Mouse (Mus musculus) ES-CJ7 (cell line): Measurements from ENCODE around the gene Cript.
A peak's percentile ranks its signal among the peaks of the same experiment; 100 is the strongest.

ENCODE experiments used
- DNase-seq: peaks from one replicate; pipeline ENCODE4 v3.0.0; 2011; ENCODE audit warnings: low read depth, low spot score

The Cript gene

DNA sequence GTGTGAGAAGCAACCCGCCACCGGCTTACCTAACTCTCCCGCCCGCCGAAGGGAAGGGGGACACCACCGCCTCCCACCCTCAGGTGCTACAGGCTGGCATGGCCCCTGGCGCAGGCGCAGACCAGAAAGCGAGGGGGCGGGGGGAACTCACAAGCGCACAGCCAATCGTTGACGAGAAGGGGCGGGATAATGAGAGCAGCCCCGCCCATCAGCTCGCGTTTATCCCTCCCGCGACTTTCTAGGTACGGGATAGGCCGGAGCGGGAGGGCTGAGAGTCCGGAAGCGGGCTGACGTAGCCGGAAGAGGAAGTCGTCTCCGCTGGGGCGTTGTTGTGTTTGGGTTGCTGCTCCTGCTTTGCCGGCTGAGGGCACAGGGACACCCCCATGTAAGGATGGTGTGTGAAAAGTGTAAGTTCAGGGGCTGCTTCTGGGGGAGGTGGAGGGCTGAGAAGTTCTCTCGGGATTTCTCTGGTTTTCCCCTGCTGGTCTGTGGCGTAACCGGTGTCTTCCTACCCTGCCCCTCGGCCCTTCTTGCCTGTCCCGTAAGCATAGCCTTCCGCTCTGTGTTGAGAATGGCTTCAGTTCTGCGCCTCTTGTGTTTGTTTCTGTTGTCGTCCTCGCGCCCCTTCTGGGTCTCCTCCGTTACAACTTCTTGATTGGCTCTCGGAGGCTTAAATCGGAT, at the start of gene Cript, which contains the start of gene Pigf:
TSS of gene Cript (plus strand) at position 282 of the 681 bp plus-strand sequence.
TSS of gene Pigf (minus strand) at position 138 of the 681 bp plus-strand sequence.
- peak; percentile 97 for DNase-seq

DNA sequence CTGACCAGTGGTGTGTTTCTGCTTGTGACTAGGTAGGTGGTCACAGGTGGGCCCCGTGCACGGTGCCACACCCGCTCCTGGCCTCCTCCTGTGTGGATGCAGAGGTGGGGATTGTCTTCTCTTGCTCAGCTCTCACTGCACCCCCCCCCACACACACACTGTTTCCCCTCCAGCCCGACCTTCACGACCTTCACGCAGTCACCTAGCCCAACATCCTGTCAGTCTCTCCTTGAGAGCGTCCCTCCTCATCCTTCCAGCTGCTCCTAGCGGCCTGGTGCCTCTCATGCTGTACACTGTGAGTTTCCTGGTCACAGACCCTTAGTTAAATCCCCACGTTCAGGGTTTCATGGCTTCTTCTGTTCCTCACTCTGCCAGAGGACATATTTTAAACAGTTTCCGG, 49.0 kb upstream of the Cript start:
- DNase-seq = peak; percentile 36

DNA sequence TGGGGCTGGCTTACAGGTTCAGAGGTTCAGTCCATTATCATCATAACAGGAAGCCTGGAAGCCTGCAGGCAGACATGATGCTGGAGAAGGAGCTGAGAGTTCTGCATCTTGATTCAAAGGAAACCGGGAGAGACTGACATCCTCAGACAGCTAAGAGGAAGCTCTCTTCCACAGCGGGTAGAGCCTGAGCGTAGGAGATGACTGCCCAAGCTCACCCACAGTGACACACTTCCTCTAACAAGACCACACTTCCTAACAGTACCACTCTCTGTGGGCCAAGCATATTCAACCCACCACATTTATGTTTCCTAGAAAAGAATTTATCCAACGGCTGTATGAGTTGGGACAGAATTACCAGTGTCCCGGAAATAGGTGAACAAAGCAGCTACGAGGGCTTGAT, 46.9 kb upstream of the Cript start:
- no peak for DNase-seq

DNA sequence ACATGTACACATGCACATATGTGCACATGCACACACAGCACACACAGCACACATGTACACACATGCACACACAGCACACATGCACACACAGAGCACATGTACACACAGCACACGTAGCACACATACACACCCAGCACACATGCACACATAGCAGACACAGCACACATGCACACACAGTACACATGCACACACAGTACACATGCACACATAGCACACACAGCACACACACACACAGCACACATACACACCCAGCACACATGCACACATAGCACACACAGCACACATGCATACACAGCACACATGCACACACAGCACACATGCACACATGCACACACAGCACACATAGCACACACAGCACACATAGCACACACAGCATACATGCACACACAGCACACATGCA, 44.1 kb upstream of the Cript start:
- no peak for DNase-seq

DNA sequence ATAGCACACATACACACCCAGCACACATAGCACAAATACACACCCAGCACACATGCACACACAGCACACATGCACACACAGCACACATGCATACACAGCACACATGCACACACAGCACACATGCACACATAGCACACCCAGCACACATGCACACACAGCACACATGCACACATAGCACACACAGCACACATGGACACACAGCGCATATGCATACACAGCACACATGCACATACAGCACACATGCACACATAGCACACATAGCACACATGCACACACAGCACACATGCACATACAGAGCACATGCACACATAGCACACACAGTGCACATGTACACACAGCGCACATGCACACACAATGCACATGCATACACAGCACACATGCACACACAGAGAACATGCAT, 43.6 kb upstream of the Cript start:
- no peak for DNase-seq

DNA sequence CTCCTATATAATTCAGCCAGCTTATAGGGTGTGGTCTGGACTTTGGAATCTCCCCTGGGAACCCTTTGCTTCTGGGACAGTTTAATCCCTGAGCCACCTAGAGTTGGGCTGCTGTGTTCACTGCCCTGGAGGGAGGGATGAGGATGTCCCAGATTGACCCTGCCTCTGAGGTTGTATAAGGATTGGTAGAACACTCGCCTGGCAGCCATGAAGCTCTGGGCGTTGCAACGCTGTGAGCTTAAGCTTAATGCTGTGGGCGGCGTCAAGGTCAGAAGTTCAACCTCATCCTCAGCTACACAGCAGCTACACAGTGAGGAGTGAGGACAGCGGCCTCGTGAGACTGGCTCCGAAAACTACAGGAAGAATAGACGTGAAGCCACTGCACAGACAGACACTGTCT, 42.9 kb upstream of the Cript start:
- DNase-seq = peak; percentile 85

DNA sequence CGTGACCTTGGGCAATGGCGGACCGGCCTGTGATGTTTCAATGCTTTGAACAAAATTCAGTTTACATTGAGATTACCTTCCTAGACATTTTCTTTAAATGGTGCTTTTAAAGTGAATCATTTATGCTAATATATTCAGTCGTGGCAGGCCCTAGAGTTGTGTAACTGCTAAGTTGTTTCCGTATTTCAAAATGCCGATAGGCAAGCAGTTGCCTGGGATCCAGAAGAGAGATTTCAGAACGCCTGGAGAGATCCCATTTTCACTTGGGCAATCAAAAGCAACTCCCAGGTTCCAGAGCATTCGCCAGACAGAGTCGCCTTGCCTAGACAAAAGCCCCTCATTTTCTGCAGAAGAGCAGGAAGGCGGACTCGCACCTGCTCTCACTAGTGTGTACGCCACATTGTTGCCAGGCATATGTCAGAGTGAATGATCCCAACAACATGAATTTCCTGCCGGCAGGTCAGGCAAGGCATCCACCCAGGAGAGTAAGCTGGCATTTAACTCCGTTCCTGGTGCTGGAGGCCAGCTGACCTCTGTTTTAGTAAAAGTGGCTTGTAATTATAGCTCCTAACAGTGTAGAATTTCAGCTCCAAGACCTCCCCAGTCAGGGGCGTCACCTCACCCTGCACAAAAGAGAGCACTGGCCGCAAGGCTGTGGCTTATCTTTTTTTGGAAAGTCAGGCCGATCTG, 38.8 kb upstream of the Cript start:
- no peak for DNase-seq

DNA sequence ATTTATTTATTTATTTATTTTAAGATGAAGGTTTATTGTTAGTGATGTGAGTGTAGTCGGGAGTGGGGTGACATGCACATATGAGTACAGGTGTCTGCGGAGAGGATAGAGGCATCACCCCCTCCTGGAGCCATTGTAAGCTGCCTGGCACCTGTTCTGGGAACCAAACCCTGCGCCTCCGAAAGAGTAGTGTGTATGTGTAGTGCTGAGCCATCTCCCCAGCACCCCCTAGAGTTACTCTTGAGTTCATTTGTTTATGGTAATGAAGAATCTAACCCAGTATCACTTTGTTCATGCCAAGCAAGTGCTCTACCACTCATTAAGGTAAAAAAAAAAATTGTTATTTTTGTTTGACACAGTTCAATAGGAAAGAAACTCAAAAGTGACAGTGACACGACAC, 37.2 kb upstream of the Cript start:
- no peak for DNase-seq

DNA sequence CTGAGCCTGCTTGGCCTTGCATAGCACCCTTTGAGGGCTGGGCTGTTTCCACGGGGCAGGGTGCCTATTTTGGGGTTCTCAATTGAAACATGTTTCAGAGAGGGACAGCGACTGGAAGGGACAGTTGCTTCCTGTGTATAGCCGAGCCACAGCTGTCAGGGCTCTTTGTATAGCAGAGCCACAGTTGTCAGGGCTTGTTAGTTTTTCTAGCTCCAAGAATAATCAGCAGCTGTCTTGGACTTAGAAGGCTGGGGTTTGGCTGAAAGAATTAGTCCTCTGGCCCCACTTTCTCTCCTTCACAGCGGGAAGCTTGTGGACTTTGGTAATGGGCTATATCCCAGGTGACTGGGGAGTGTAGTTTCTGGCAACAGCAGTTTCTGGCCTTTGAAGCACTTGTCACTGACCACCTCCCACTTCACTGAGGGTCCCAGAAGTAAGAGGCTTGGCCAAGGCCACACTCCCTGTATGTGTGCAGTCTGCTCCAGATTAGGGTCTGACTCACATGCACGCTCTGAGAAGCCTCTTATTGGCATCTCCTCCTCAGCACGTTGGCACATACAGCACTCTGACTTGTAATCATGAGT, 36.7 kb upstream of the Cript start:
- no peak for DNase-seq

DNA sequence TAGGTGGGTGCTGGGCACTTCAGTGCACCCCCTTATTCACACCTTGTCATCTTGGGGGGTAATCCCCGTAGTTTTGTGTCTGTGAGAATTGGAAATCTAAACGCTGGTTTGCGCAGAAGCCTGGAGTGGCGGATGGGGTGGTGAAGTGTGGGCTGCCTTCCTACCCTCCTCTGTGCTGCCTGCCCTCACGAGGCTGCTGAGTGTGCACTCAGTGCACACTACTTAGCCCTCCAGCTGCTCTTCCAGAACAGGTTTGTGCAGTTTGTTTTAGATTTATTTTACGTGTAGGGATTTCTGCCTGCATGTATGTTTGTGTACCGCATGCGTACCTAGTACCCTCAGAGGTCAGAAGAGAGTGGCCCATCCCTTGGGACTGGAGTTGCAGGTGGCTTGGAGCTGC, 34.0 kb upstream of the Cript start:
- no peak for DNase-seq

DNA sequence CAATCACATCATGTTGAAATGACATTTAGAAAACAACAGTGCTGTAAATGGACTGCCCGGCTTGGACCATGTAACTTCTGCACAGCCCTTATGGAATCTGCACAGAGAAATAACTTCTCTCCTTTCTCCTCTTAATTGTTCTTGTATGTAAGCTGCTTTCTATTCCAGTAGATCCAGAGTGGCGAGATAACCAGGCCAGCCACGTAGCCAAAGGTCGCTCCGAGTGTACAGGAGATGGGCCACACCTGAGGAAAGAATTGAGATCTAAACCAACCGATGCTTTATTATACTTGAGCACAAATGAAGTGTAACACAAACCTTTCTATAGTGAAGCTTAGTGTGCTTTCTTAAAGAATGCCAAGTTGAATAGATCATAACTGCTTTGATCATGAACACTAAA, 28.0 kb upstream of the Cript start:
- DNase-seq = no peak

DNA sequence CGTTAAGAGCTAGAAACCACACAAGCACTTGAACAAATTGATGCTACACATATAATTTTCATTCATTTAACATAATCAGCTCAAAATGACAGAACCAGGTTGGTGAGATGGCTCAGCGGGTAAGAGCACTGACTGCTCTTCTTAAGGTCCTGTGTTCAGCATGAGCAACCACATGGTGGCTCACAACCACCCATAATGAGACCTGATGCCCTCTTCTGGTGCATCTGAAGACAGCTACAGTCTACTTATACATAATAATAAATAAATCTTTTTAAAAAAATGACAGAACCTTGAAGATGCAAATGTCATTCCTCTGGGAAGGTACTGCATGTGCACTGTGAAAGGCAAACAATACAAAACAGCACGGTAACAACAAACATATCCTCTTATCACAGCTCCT, 16.4 kb upstream of the Cript start:
- no peak for DNase-seq

DNA sequence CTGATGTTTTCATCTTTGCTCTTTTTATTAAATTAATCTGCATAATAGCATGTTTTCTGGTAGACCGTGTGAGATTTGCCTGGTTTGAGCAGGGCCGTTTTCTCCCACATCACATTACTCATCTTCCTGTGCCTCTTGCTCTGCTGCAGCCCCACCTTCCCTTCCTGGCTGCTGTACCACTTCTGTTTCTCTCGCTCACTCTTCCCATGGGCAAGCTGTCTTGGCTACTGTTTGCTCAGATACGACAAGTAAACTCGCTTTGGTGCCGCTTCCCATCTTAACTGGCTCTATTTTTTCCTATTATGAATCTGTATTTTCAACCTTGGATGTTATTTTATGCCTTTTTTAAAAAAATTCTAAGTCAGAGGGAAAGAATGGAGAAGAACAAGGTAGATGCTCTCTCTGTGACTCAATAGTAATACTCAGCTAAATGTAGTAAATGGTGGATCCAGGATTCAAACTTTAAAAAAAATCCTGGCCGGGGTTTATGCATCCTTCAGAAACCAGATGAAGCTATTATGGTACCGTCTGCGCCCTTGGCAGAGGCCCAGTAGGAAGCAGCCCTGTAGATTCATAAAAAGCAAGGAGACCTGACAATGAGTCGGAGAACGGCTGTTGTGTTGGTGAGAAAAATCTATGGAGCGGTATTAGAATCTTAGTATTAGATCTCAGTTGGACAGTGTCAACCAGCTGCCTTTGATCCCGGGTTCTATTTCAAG, 13.9 kb upstream of the Cript start:
- no peak for DNase-seq

DNA sequence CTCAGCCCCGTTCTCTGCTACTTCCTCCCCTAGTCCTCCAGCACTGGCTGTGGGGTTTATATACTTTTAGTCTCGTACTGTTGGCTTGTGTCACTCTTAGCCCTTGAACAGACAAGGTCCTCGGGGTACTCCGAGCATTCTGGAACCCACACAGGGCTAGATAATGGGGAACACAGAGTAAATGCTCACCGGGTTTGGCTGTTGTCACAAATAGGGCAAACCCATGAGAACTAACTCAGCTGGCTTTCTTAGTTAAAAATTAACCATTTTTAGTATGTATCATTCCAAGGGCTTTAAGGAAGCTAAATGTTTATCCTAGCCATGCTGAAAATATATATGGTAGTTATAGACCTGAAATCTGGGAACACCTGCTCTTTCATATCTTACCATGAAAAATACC, 5.7 kb upstream of the Cript start:
- DNase-seq = no peak

DNA sequence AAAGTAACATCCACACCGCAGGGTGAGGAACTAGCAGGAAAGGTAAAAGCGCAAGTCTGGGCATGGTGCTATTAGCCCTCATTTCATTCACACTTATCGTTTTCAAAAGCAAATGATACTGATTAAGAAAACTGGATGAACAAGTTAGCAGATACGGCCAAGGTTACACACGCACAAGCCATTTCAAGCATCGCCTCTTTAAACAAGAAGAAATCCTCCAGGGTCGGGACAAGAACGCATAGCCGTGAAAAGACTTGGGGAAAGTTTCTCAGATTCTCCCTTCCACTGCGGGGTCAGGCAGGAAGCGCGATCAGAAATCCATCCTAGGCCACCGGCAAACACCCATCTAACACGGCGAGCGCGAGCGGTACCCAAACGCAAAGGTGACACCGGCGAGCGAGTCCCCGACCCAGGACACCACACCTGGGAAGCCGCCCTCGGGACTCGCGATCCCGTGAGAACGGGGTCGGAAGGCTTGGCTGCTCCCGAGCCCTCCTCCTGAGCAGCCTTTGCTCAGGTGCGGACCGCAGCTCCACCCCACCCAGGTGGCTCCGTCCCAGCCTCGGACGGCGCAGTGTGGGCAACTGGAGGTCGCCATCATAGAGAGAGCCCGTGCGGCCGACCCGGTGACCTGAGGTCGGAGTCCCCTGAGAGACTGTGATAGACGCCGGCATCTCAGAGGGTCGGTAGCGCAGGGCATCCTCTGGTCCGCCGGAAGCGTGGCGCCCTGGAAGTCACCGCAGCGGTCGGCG, 683 bp upstream of the Cript start:
- peak; percentile 47 for DNase-seq

DNA sequence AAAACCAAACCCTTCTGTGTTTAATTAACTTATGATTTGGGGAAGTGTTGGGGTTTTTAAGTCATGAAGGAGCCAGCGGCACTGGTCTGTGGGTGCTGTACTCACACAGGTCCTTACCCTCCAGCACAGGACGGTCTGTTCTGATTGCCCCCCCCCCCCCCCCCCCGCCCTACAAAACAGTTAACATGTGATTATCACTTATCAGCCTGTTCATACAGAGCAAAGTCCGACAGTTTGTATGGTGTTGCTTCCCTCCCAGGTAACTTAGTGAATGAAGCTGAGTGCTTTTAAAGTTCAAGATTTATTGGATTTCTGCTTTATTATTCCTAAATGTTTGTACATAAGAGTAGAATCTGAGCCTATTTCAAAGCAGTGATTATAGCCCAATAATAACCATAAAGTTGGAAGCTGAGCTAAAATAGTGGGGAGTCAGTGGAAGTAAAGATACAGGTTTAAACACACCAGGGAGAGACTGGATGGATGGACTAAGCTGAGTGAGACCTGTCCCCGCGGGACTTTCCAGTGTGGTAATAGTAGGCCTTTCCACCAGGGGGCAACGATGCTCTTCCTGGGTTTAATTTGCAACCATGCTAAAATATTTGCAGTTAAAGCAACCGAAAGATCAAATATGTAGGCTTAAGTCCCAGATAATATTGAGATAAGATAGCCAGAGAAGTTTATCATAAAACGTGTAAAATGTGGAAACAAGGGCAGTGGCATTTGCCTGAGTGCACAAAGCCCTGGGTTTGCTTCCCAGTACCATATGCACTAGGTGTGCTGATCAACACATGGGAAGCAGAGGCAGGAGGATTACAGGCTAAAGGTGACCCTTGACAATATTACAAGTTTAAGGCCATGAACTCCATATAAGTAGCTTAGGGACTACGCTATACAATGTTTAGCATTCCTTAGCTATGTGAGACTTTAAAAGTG, 11.1 kb downstream of the Cript start:
- DNase-seq = peak; percentile 43

DNA sequence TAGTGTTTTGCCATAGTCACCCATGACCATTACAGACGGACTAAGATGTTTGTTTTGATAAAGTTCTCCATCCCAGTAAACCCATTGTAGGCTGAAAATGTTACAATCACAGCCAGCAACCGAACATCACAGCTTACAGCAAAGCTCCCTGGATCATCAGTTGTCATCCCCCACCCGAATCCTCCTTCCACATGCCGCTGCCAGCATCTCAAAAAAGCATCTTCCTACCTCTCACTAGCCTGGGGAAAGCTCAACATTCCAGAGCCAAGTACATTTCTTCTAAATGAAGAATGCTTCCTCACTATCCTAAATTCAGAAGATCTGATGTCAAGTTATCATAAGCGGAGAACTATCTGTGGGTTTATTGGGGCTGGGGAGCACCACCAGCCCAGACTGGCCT, 13.1 kb downstream of the Cript start:
- DNase-seq = no peak

DNA sequence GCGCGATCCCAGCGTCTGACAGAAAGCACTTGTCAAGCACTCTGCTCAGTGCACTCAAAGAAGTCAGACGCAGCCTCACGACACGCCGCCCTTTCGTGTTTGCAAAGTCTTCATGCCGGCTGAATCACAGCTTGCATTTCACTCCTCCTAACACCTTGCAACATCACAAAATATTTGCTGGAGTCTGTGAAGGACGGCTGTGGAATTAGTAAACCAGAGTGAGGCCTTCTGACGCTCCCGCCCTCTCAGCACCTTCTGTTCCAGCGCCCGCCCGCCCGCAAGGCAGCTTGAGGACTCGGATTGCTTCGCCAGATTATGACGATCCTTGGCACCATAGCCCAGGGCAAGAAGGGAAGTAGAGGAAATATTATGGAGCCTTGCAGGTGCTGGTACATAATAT, 16.4 kb downstream of the Cript start:
- DNase-seq = no peak

DNA sequence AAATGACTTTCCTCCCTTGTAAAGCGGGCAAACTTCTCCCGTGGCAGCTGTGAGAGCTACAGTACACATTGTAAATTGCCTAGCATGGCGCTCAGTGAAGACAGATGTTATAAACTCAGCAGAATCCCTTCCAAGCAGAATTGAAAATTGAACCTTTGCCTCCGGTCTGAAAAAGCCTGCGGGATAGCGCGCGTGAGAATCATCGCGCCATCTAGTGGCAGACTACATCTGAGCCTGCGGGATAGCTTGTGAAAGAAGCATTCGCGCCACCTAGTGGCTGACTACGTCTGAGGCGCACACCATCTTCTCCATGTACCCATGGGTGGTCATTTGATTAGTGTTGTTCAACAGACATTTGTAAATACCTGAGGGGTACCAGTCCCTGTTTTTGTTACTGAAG, 19.0 kb downstream of the Cript start:
- DNase-seq = peak; percentile 93

DNA sequence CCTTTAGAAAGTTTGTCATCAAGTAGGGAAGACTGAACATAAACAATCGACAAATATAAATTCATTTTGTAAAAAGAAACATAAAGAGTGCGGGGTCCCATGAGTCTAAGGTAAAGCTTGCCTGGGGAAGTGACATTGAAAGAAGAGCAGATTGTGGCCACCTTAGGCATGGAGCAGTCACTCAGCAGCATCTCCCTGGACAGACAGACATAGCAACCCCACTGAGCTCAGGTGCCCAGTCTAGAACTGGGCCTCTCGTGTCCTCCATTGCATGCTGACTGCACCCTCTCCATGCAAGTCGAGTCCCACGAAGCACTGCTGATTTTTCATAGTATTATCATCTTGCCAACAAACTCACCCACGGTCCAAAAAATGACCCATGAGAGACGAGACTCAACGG, 19.4 kb downstream of the Cript start:
- DNase-seq = no peak

DNA sequence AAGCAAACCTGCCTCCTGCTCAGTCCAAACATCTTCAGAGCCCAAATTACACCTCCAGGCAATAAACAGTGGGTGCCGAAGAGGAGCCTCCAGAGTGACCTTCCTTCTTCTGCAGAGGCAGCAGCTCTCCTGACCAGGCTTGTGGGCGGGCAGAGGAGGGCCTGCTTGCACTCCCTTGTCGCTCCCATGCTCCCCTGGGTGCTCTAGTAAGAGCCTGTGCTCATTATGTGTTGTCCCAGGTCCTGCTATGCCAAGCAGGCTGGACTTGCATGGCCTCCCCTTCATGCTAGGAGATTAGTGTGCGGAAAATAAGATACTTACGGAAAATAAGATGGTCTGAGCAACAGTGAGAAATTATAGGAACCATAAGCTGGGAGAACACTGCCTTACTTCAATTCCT, 24.3 kb downstream of the Cript start:
- no peak for DNase-seq
